Mouse (Mus musculus) right cerebral cortex, postnatal 25 days (tissue): ENCODE results near the gene Yy1.
"Not testable (repeated sequence)": the region's sequence is repeated elsewhere in the genome, so short reads cannot be mapped to it uniquely, and the experiment has no call there.

ENCODE experiments used
- DNase-seq: peaks from one replicate; pipeline ENCODE4 v3.0.0; 2022

Gene Yy1

DNA sequence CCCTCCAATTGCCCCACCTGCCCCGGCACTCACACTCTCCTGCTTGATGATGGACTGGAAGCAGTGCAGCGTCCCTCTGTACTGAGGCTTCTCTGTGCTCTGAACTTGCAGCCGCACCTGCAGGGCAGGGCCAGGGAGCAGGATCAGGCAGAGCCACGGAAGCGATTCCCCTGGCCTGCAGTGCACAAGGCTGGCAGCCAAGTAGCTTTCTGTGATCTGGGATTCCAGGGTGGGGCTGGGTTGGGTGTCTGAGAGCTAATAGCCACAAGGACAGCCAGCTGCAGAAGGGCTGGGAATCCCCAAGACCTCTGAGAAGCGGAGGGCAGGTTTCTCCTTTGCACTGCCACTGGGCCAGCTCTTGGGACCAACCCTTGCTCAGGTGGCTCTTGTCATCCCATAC is 34.9 kb downstream of the Yy1 start:
- DNase-seq = no peak

DNA sequence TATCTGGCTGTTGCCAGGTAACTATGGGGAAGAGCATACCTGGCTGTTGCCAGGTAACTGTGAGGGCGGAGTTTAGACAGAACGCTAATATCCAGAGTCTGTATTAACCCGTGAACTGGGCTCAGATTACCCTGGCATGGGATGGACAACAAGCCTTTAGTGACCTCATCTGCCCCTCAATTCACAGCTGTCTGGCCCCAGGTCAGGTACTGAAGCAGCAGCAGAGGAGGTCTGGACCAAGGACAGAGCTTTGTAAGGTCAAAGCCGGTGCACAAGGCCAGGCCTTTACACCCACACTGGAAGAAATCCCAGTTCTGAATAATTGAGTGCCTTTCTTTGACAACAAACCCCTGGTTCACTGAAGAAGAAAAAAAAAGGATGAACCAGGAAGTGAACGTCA is 36.9 kb downstream of the Yy1 start:
- DNase-seq = no peak

DNA sequence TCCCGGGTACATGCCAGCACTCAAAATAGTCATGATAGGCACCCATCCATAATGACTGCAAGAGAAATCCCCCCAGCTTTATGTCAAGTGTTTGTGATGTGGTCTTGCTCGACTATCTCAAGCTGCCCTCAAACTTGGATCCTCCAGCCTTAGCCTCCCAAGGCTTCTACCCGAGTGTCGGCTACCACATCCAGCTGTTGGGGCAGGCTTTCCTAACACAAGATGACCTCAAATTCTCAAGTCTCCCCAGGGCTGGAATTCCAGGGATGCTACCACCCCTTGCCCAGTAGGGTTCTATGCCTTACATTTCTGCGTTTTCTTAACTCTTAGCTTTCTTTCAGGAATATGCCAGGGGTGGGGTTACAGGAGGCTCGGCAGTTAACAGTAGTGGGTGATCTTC is 37.6 kb downstream of the Yy1 start:
- no peak for DNase-seq

- no peak for DNase-seq
Observed at GRCm38 (mm10) chr12:108831966-108832643, 39.3 kb downstream of the Yy1 start.

- no peak for DNase-seq
Observed at GRCm38 (mm10) chr12:108832851-108833250, 40.1 kb downstream of the Yy1 start.

DNA sequence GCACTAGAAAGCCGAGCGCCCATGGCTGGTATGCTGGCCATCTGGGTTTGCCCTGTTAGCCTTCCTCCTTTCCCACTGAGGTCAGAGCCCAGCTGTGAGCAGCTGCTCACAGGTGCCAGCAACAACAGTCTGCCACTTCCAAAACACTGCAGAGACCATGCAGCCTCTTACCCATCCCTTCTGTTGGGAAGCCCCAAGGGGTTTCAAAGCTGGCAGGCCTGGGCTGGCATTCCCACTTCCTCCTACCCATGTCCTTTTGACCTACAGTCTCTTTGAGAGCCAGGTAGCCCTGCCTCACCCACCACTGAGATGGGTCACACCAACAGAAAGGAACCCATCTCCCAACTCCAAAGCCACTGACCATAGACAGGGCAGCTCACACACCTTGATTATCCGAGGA is 40.6 kb downstream of the Yy1 start:
- DNase-seq = no peak

DNA sequence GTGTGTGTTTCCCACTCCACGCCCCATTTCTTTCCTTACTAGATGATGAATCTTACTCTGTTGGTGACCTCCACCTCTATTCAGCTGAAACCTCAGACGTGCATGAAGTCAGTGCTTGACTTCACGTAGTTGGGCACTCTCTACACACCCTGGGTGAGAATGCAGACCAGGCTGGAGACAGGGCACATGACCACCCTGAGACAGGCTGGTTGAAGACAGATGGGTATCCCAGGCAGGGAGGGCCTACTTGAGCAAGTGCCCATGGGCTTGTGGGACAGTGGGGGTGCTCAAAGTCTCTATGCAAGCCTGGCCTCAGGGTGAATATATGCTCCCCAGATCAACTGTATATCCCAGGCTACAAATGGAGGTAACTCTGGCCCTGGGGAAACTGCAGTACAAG is 41.6 kb downstream of the Yy1 start:
- DNase-seq = no peak

GRCm38 (mm10) chr12:108834786-108835185 is 42.0 kb downstream of the Yy1 start:
- no peak for DNase-seq

DNA sequence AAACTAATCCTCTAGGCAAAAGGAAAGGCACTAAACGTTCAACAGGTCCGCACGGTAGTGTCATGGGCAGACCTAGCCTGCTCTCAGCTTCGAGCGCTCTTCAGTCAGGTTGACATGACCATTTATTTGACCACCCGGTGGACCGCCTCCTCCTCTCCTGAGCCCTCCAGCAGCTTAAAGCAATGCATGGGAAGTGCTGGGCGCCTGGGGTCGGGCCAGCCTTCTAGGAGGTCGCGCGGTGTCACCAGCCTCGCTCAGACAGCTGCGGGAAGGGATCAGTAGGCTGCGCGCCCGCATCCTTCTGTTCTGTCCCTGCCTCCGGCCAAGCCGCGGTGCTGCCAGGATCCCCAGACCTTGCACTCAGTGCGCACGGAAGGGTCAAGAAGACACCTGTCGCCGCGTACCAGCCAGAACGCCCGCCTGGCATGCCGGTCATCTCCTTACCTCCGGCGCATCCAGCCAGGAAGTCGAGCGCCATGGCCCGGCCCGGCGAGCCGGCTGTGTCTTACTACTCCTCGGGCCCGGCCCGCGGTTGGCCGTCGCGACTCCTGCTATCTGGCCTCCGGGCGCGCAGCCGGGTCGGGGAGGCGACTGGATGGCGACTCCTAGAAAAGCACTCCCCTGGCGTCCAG is 42.6 kb downstream of the Yy1 start:
- DNase-seq = no peak

- DNase-seq = peak; percentile 98
Observed at GRCm38 (mm10) chr12:108835840-108836409, 43.2 kb downstream of the Yy1 start, which contains the start of the genes Slc25a29 and Slc25a47. Gene Slc25a29, minus strand, starts transcription at chr12:108835883. Gene Slc25a47, plus strand, starts transcription at chr12:108836046.

DNA sequence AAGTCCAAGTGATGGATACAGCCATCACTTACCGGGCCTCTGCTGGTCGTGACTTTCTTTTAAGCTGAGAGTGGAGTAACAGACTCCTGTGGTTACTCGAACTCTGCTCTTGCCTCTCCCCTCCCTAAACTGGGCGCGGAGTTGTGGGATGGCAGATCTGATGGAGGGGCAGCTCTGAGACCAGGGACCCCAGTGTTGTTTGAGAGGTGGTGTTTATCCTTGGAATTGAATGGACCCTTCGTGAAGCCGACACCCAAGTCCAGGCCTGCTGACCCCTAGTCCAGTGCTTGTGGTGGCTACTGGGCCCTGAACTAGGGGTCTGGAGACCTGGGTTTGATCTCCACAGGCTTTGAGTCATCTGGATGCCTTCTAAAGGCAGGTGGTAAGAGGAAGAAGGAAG is 43.9 kb downstream of the Yy1 start:
- DNase-seq = no peak

GRCm38 (mm10) chr12:108841181-108841580 is 48.4 kb downstream of the Yy1 start:
- no peak for DNase-seq

DNA sequence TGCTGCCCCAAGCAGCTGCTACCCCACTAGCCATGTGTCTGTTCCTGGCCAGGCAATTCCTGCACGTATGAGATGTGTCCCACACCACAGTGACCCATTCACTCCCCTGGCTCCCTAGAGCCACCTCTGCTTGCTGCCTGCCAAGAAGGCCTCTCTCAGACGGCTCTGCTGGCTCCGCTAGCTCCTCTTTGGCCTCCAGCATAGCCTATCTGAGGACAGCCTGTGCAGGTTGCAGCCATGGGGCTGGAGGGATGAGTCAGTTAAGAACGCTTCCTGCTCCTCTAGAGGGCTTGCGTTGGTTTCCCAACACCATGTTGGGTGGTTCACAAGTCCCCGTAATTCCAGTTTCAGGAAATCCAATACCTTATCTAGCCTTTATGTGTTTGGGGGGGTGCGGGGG is 49.9 kb downstream of the Yy1 start:
- no peak for DNase-seq

DNA sequence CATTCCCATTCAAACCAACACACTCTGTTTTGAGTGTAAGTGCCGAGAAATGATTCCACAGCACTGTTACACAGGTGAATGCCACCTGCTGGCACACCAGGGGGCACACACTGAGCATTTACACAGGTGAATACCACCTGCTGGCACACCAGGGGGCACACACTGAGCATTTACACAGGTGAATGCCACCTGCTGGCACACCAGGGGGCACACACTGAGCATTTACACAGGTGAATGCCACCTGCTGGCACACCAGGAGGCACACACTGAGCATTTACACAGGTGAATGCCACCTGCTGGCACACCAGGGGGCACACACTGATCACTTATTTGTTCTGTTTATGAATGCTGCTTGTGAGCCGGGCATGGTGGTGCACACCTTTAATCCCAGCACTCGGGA is 55.3 kb downstream of the Yy1 start:
- DNase-seq = not testable (repeated sequence)

- no peak for DNase-seq
Observed at GRCm38 (mm10) chr12:108849488-108850022, 56.8 kb downstream of the Yy1 start.

DNA sequence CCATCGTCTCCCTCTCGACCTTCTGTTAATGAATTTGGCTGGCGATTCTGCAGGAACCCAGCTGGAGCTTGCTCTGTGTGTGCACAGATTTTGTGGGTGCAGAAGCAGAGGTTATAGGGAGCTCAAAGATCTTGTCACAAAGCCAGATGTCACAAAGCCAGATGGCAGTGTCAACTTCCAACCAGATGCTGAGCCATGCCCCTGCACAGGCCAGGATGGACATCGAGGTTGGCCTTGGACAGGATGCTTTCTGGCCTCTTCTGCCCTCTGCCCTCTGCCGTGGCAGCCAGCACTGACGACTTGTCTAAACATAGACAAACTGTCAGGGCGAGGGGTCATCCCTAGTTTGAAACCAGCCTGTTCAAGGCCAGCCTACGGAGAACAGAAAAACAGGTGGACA is 57.4 kb downstream of the Yy1 start:
- no peak for DNase-seq

GRCm38 (mm10) chr12:108850886-108851285 is 58.1 kb downstream of the Yy1 start:
- DNase-seq = no peak

DNA sequence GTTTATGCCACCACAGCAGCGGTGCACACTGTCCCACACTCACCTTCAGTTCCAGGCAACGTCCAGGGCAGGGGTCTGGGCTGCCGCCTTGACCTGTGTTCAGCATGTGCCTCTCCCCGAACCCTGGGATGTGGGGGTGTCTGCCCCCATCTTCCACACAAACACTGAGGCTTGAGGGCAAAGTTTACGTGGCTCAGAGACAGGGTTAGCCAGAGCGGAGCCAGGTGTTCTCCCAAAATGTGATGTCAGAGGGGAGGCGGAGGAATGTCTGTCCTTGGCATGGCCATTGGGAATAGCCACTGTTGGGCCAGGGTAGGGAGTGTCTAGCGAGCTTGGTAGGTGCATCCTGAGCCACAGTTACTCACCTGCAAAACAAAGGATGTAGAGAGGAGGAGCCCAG is 60.0 kb downstream of the Yy1 start:
- no peak for DNase-seq

- DNase-seq = no peak
Observed at GRCm38 (mm10) chr12:108855081-108855480, 62.3 kb downstream of the Yy1 start.

- no peak for DNase-seq
Observed at GRCm38 (mm10) chr12:108856186-108856585, 63.4 kb downstream of the Yy1 start.

- DNase-seq = no peak
Observed at GRCm38 (mm10) chr12:108857109-108857508, 64.3 kb downstream of the Yy1 start.

DNA sequence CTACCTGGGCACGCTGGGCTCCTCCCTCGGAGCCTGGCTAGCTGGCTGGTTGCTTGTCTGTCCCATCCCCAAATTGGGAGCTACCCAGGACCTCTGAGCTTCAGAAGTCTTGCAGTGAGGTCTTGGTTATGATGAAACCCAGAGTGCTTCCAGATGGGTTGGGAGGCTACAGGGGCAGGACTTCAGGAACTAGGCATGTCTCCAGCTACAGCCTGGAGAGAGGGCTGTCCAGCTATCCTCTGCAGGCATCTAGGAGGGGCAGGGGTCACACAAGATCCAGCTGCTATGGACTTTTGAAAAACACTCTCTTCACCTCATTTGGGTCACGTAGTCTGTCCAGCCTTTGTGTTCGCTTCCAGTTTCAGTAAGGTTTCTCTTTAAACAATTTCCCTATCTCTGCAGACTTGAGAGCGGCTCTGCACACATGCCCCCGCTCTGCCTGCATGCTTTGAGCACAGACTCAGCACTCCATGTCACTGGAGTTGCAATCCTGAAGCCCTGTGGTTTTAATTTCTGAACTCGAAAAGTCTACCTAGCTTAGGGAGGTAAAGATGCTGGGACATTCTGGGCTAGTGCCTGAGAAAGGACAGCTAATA is 64.9 kb downstream of the Yy1 start:
- no peak for DNase-seq

- no peak for DNase-seq
Observed at GRCm38 (mm10) chr12:108858486-108858885, 65.7 kb downstream of the Yy1 start.

GRCm38 (mm10) chr12:108865007-108865494 is 72.3 kb downstream of the Yy1 start:
- no peak for DNase-seq
